Mouse (Mus musculus): ENCODE results near the gene Acot8.

- TF ChIP-seq CTCF (IDR thresholded peaks at IDR 0.05; ENCODE audit: borderline replicate concordance, extremely low read depth, insufficient read depth, insufficient read length), result no peak
- TF ChIP-seq POLR2A (IDR thresholded peaks at IDR 0.05; ENCODE audit: borderline replicate concordance, extremely low read depth, insufficient read depth, insufficient read length, poor library complexity, severe bottlenecking), result no peak
Observed at GRCm38 (mm10) chr2:164784869-164785420, 19.7 kb downstream of the Acot8 start.

Measured in brain, embryonic 14.5 days (tissue).